Mouse (Mus musculus): ENCODE measurements around the gene Spns2. TPM values are rescaled to one million over a fixed set of nuclear protein-coding genes. Genes with fewer than 3 reads are reported as not detected.

Gene Spns2
- polyA plus RNA-seq (2015; fragmentation: Nextera tagmentation; extraction: Ambion mirVana), result 3.1 and 3.2 TPM in 2 replicates

DNA sequence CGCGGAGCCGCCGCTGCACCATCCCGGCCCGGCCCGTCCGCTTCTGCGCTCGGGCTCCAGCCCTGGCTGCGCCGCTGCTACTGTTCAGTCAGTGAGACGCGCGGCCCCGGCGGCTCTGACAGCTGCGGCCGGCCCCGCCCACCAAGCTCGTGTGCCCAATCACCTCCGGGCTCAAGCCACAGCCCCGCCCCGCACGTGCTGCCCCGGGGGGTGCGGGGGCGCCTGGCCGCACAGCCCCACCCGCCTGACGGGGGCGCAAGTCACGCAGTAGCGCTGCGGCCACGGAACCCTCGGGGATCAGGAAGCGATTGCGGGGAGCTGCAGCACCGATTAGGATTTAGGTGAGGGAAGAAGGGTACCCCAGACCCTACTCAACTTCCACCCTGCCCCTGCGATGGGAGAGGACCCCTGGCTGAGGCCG, at the start of gene Spns2:
Spns2 (minus strand) TSS at position 24 of the 421 bp plus-strand sequence.
- H3K27ac ChIP-seq (ENCODE audit: low read length), result no peak within 1 kb of the TSS
- peak; percentile 96 for ATAC-seq (ENCODE audit: low read depth)
- under 1% methylated on average over 39 of the region's 42 CpGs for WGBS
- H3K4me1 ChIP-seq (replicated peaks; ENCODE audit: control insufficient read depth, insufficient read depth, low read length), result peaks cover 36% of the 10 kb centered on the region
- peak within 1 kb of the TSS; percentile 63 for H3K4me3 ChIP-seq (ENCODE audit: low read length)
- H3K9ac ChIP-seq (ENCODE audit: low read length), result peak within 1 kb of the TSS; percentile 69
- no peaks in the 10 kb centered on the region for H3K36me3 ChIP-seq (ENCODE audit: control insufficient read depth, insufficient read depth, low read length)
- peak within 1 kb of the TSS; percentile 97 for H3K4me2 ChIP-seq (ENCODE audit: low read depth, low read length)
- H3K27me3 ChIP-seq (ENCODE audit: control insufficient read depth, insufficient read depth, low read depth, low read length), result peaks cover 13% of the 10 kb centered on the region
- no peaks in the 10 kb centered on the region for H3K9me3 ChIP-seq (ENCODE audit: control insufficient read depth, low read length)

- H3K36me3 ChIP-seq (ENCODE audit: control insufficient read depth, insufficient read depth, low read length), result no peaks in the 10 kb centered on the region
- no peaks in the 10 kb centered on the region for H3K27me3 ChIP-seq (ENCODE audit: control insufficient read depth, insufficient read depth, low read depth, low read length)
- H3K9ac ChIP-seq (ENCODE audit: low read length), result no peak overlapping the region
- WGBS, result 91% methylated on average over 7 of the region's 7 CpGs
- no peaks in the 10 kb centered on the region for H3K4me1 ChIP-seq (replicated peaks; ENCODE audit: control insufficient read depth, insufficient read depth, low read length)
- H3K4me2 ChIP-seq (ENCODE audit: low read depth, low read length), result no peak overlapping the region
- H3K4me3 ChIP-seq (ENCODE audit: low read length), result no peak overlapping the region
- H3K27ac ChIP-seq (ENCODE audit: low read length), result no peak overlapping the region
- 0 out of 2 replicates have a peak, but pooled peaks cover 2% of the 10 kb centered on the region for H3K9me3 ChIP-seq (ENCODE audit: control insufficient read depth, low read length)
- no peak for ATAC-seq (ENCODE audit: low read depth)
Observed at GRCm38 (mm10) chr11:72538811-72539210, 49.1 kb upstream of the Spns2 start.

- Histone ChIP-seq H3K36me3 (ENCODE audit: control insufficient read depth, insufficient read depth, low read length) (no peaks in the 10 kb centered on the region), H3K4me1 (replicated peaks; ENCODE audit: control insufficient read depth, insufficient read depth, low read length) (no peaks in the 10 kb centered on the region), H3K4me2 (ENCODE audit: low read depth, low read length) (no peak overlapping the region), H3K9me3 (ENCODE audit: control insufficient read depth, low read length) (0 out of 2 replicates have a peak, but pooled peaks cover 2% of the 10 kb centered on the region), H3K9ac (ENCODE audit: low read length) (no peak overlapping the region), H3K27me3 (ENCODE audit: control insufficient read depth, insufficient read depth, low read depth, low read length) (no peaks in the 10 kb centered on the region), H3K27ac (ENCODE audit: low read length) (no peak overlapping the region), H3K4me3 (ENCODE audit: low read length) (no peak overlapping the region)
- 55% methylated on average over 8 of the region's 8 CpGs for whole genome bisulfite sequencing
- ATAC-seq (ENCODE audit: low read depth), result no peak; the same call in 1 of the 2 replicates
Observed at GRCm38 (mm10) chr11:72538037-72538755, 48.5 kb upstream of the Spns2 start.

DNA sequence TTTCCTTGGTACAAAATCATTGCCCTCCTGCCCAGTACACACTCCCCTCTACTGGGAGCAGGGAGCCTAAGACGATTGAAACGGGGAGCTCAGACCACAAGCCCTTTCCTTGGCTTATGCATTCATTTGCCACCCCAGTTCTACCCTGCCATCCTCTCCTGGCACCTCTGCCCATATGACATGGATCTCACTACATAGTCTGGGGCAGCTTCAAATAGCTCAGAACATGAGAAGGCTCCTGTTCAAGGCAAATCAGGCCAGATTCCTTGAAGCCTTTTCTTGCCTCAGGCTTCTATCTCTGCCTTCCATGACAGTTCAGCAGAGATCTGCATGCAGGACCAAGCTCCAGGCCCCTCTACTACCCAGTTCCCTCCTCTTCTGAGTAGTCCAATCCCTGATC, 47.8 kb upstream of the Spns2 start:
- Histone ChIP-seq H3K4me1 (replicated peaks; ENCODE audit: control insufficient read depth, insufficient read depth, low read length) (no peaks in the 10 kb centered on the region), H3K9me3 (ENCODE audit: control insufficient read depth, low read length) (0 out of 2 replicates have a peak, but pooled peaks cover 2% of the 10 kb centered on the region), H3K4me3 (ENCODE audit: low read length) (no peak overlapping the region), H3K4me2 (ENCODE audit: low read depth, low read length) (no peak overlapping the region), H3K27ac (ENCODE audit: low read length) (no peak overlapping the region), H3K36me3 (ENCODE audit: control insufficient read depth, insufficient read depth, low read length) (no peaks in the 10 kb centered on the region), H3K27me3 (ENCODE audit: control insufficient read depth, insufficient read depth, low read depth, low read length) (no peaks in the 10 kb centered on the region), H3K9ac (ENCODE audit: low read length) (no peak overlapping the region)
- ATAC-seq (ENCODE audit: low read depth), result no peak
- WGBS, result 83% methylated on average over 2 of the region's 2 CpGs

- no peak for ATAC-seq (ENCODE audit: low read depth)
- WGBS, result 82% methylated on average over 3 of the region's 3 CpGs
- Histone ChIP-seq H3K9ac (ENCODE audit: low read length) (no peak overlapping the region), H3K4me2 (ENCODE audit: low read depth, low read length) (no peak overlapping the region), H3K27ac (ENCODE audit: low read length) (no peak overlapping the region), H3K9me3 (ENCODE audit: control insufficient read depth, low read length) (0 out of 2 replicates have a peak, but pooled peaks cover 2% of the 10 kb centered on the region), H3K4me3 (ENCODE audit: low read length) (no peak overlapping the region), H3K4me1 (replicated peaks; ENCODE audit: control insufficient read depth, insufficient read depth, low read length) (no peaks in the 10 kb centered on the region), H3K36me3 (ENCODE audit: control insufficient read depth, insufficient read depth, low read length) (no peaks in the 10 kb centered on the region), H3K27me3 (ENCODE audit: control insufficient read depth, insufficient read depth, low read depth, low read length) (no peaks in the 10 kb centered on the region)
Observed at GRCm38 (mm10) chr11:72535519-72535918, 45.8 kb upstream of the Spns2 start.

DNA sequence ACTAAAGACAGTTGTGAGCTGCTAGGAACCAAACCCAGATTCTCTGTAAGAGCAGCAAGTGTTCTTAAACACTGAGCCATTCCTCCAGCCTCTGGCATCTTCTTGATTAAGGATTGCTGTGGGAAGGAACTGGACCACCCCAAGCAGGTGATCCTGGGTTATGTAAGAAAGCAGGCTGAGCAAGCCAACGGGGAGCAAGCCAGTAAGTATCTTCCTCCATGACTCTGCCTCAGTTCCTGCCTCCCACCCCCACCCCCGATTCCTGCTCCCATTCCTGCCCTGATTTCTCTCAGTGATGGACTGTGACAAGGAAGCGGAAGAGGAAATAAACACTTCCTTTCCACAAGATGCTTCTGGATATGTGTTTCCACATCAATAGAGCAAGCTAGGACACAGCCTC, 43.2 kb upstream of the Spns2 start:
- WGBS, result 76% methylated on average over 3 of the region's 3 CpGs

DNA sequence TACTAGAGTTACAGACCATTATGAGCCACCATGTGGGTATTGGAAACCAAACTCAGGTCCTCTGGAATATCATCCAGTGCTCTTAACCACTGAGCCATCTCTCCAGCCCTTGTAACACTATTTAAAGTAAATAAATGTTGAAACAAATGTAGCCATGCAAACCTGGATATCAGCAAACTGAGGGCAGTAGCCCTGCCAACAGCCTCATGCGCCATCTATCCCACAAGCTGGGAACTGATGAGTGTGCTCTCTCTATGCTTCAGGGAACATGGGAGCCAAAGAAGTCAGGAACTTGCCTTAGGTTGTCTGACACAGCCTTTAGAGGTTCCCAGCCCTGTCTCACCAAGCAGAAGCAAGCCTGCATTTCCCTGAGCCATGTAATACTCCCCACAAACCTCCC, 41.9 kb upstream of the Spns2 start:
- Histone ChIP-seq H3K9ac (ENCODE audit: low read length) (no peak overlapping the region), H3K4me1 (replicated peaks; ENCODE audit: control insufficient read depth, insufficient read depth, low read length) (no peaks in the 10 kb centered on the region), H3K4me3 (ENCODE audit: low read length) (no peak overlapping the region), H3K27me3 (ENCODE audit: control insufficient read depth, insufficient read depth, low read depth, low read length) (no peaks in the 10 kb centered on the region), H3K4me2 (ENCODE audit: low read depth, low read length) (no peak overlapping the region), H3K36me3 (ENCODE audit: control insufficient read depth, insufficient read depth, low read length) (no peaks in the 10 kb centered on the region), H3K9me3 (ENCODE audit: control insufficient read depth, low read length) (0 out of 2 replicates have a peak, but pooled peaks cover 2% of the 10 kb centered on the region), H3K27ac (ENCODE audit: low read length) (no peak overlapping the region)
- ATAC-seq (ENCODE audit: low read depth), result no peak
- WGBS, result 71% methylated on average over 1 of the region's 1 CpGs

More for the DNA sequence above, 43.2 kb upstream of the Spns2 start:
- Histone ChIP-seq H3K4me2 (ENCODE audit: low read depth, low read length) (no peak overlapping the region), H3K27ac (ENCODE audit: low read length) (no peak overlapping the region), H3K9ac (ENCODE audit: low read length) (no peak overlapping the region), H3K27me3 (ENCODE audit: control insufficient read depth, insufficient read depth, low read depth, low read length) (no peaks in the 10 kb centered on the region), H3K4me1 (replicated peaks; ENCODE audit: control insufficient read depth, insufficient read depth, low read length) (no peaks in the 10 kb centered on the region), H3K4me3 (ENCODE audit: low read length) (no peak overlapping the region), H3K9me3 (ENCODE audit: control insufficient read depth, low read length) (0 out of 2 replicates have a peak, but pooled peaks cover 2% of the 10 kb centered on the region), H3K36me3 (ENCODE audit: control insufficient read depth, insufficient read depth, low read length) (no peaks in the 10 kb centered on the region)
- ATAC-seq (ENCODE audit: low read depth), result no peak

- WGBS, result 79% methylated on average over 5 of the region's 5 CpGs
- ATAC-seq (ENCODE audit: low read depth), result no peak
- H3K9me3 ChIP-seq (ENCODE audit: control insufficient read depth, low read length), result 0 out of 2 replicates have a peak, but pooled peaks cover 2% of the 10 kb centered on the region
Observed at GRCm38 (mm10) chr11:72531144-72531543, 41.4 kb upstream of the Spns2 start.

GRCm38 (mm10) chr11:72526190-72526589, 36.5 kb upstream of the Spns2 start:
- Histone ChIP-seq H3K4me2 (ENCODE audit: low read depth, low read length) (no peak overlapping the region), H3K9me3 (ENCODE audit: control insufficient read depth, low read length) (no peaks in the 10 kb centered on the region), H3K9ac (ENCODE audit: low read length) (no peak overlapping the region), H3K4me1 (replicated peaks; ENCODE audit: control insufficient read depth, insufficient read depth, low read length) (peaks cover 7% of the 10 kb centered on the region), H3K27me3 (ENCODE audit: control insufficient read depth, insufficient read depth, low read depth, low read length) (no peaks in the 10 kb centered on the region), H3K27ac (ENCODE audit: low read length) (no peak overlapping the region), H3K4me3 (ENCODE audit: low read length) (no peak overlapping the region), H3K36me3 (ENCODE audit: control insufficient read depth, insufficient read depth, low read length) (no peaks in the 10 kb centered on the region)
- WGBS, result 90% methylated on average over 4 of the region's 4 CpGs
- no peak for ATAC-seq (ENCODE audit: low read depth)

More at GRCm38 (mm10) chr11:72531144-72531543, 41.4 kb upstream of the Spns2 start:
- H3K9ac ChIP-seq (ENCODE audit: low read length), result no peak overlapping the region
- H3K36me3 ChIP-seq (ENCODE audit: control insufficient read depth, insufficient read depth, low read length), result no peaks in the 10 kb centered on the region
- no peak overlapping the region for H3K4me3 ChIP-seq (ENCODE audit: low read length)
- H3K27ac ChIP-seq (ENCODE audit: low read length), result no peak overlapping the region
- no peak overlapping the region for H3K4me2 ChIP-seq (ENCODE audit: low read depth, low read length)
- H3K4me1 ChIP-seq (replicated peaks; ENCODE audit: control insufficient read depth, insufficient read depth, low read length), result no peaks in the 10 kb centered on the region
- no peaks in the 10 kb centered on the region for H3K27me3 ChIP-seq (ENCODE audit: control insufficient read depth, insufficient read depth, low read depth, low read length)

Data from lung, embryonic 16.5 days (tissue).